Mouse (Mus musculus): ENCODE data around the gene 4931422A03Rik. TPM values are rescaled to one million over a fixed set of nuclear protein-coding genes. Genes with fewer than 3 reads are reported as not detected.
"Not testable (repeated sequence)": the region's sequence is repeated elsewhere in the genome, so short reads cannot be mapped to it uniquely, and the experiment has no call there.

The 4931422A03Rik gene
- polyA plus RNA-seq, 1 experiment = 0.41 TPM

GRCm38 (mm10) chr2:104027458-104028138, 563 bp downstream of the 4931422A03Rik start, which contains the start of gene Fbxo3:
Gene Fbxo3, plus strand, starts transcription at chr2:104027721.
- peak; percentile 68 for DNase-seq (ENCODE audit: low spot score)

GRCm38 (mm10) chr2:104024656-104025055, 3.5 kb downstream of the 4931422A03Rik start:
- no peak for DNase-seq (ENCODE audit: low spot score)

GRCm38 (mm10) chr2:104023096-104023495, 5.1 kb downstream of the 4931422A03Rik start:
- no peak for DNase-seq (ENCODE audit: low spot score)

GRCm38 (mm10) chr2:104008853-104009252, 19.3 kb downstream of the 4931422A03Rik start:
- not testable (repeated sequence) for DNase-seq (ENCODE audit: low spot score)

GRCm38 (mm10) chr2:104007793-104008519, 20.2 kb downstream of the 4931422A03Rik start:
- no peak for DNase-seq (ENCODE audit: low spot score)

- no peak for DNase-seq (ENCODE audit: low spot score)
These were observed 25.3 kb downstream of the 4931422A03Rik start for GRCm38 (mm10) chr2:104002711-104003413.

- DNase-seq (ENCODE audit: low spot score) = no peak
These were observed 26.3 kb downstream of the 4931422A03Rik start for GRCm38 (mm10) chr2:104001861-104002260.

GRCm38 (mm10) chr2:104001076-104001475, 27.1 kb downstream of the 4931422A03Rik start:
- no peak for DNase-seq (ENCODE audit: low spot score)

- DNase-seq (ENCODE audit: low spot score) = no peak
These were observed 35.4 kb downstream of the 4931422A03Rik start for GRCm38 (mm10) chr2:103992618-103993332.

GRCm38 (mm10) chr2:103992162-103992561, 36.0 kb downstream of the 4931422A03Rik start:
- DNase-seq (ENCODE audit: low spot score) = no peak

- no peak for DNase-seq (ENCODE audit: low spot score)
These were observed 36.9 kb downstream of the 4931422A03Rik start for GRCm38 (mm10) chr2:103991303-103991702.

GRCm38 (mm10) chr2:103989724-103990123, 38.4 kb downstream of the 4931422A03Rik start:
- no peak for DNase-seq (ENCODE audit: low spot score)

GRCm38 (mm10) chr2:103987595-103987994, 40.6 kb downstream of the 4931422A03Rik start:
- not testable (repeated sequence) for DNase-seq (ENCODE audit: low spot score)

GRCm38 (mm10) chr2:103983146-103983545, 45.0 kb downstream of the 4931422A03Rik start:
- DNase-seq (ENCODE audit: low spot score) = no peak

- peak; percentile 52 for DNase-seq (ENCODE audit: low spot score)
These were observed 45.9 kb downstream of the 4931422A03Rik start for GRCm38 (mm10) chr2:103982250-103982649.

- DNase-seq (ENCODE audit: low spot score) = no peak
These were observed 50.4 kb downstream of the 4931422A03Rik start for GRCm38 (mm10) chr2:103977716-103978115.

- no peak for DNase-seq (ENCODE audit: low spot score)
These were observed 50.9 kb downstream of the 4931422A03Rik start for GRCm38 (mm10) chr2:103977216-103977615.

GRCm38 (mm10) chr2:103975904-103976303, 52.3 kb downstream of the 4931422A03Rik start:
- no peak for DNase-seq (ENCODE audit: low spot score)

- no peak for DNase-seq (ENCODE audit: low spot score)
These were observed 56.3 kb downstream of the 4931422A03Rik start for GRCm38 (mm10) chr2:103971838-103972237.

- DNase-seq (ENCODE audit: low spot score) = no peak
These were observed 57.1 kb downstream of the 4931422A03Rik start for GRCm38 (mm10) chr2:103970791-103971649.

Data from urinary bladder, adult 2 months (tissue).